Mouse (Mus musculus) ovary, adult 2 months (tissue): Measurements from ENCODE around the gene Rps19. TPM values are rescaled to one million over a fixed set of nuclear protein-coding genes. Genes with fewer than 3 reads are reported as not detected.

Source experiments
- polyA plus RNA-seq: library from polyadenylated mRNA; depleted of rRNA; stranded (reverse); fragments of >200 nt; gene quantifications from 2 replicates; pipeline ENCODE4 v1.2.3, GENCODE M21; 2012; rRNA removed

Gene Rps19
- polyA plus RNA-seq: 750 and 831 TPM in 2 replicates

DNA sequence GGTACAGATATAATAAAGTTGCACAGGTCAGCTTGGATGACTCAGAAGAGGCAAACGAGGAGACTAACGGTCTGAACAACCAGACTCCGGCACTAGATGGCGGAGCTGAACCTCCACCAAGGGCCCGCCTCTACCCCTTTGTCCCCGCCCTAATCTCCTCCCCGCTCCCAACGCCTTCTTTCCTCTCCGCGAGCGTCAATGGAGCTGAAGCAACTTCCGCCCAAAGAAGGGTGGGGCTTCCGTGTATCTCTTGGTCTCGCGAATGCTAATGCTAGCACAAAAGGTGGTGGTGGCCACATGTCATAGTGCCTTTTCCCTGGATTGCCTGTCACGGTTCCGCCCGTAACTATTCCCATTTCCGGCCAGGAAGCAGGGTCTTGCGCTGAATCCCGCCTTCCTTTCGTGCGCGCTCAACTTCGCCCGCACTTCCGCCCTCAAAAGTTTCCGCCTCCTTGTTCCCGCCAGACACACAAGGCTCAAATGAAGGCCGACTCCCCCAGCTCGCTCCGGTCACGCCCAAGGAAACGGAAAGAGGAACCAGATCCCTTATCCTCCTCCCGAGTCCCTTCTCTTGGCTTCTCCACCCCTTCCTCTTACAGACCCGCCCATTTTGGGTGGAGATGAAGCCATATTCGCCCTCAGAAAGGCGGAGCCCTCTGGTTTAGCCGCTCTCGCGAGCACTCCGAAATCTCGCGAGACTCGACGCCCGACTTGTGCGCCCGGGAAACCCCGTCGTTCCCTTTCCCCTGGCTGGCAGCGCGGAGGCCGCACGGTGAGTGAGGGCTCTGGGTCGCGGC, at the start of gene Rps19:
Gene Rps19 (plus strand): TSS at position 476 of the 797 bp plus-strand sequence.

DNA sequence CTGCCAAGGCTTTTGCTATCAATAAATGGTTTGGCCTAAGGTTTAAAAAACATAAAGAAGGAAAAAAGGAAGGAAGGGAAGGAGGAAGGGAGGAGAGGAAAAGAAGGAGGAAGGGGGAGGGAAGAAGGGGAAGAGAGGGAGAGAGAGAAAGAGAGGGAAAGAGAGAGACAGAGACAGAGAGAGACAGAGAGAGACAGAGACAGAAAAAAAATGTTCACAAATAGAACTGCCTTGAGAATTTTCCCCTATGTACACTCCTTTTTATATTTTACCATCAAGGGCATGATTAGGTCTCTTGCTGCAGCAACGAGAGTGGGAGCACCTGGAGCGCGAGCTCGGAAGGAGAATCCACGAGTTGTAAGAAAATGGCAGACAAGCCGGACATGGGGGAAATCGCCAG, 22.3 kb upstream of the Rps19 start, which contains the start of gene Gm9844:
Gene Gm9844 (plus strand): TSS at position 301 of the 400 bp plus-strand sequence.

DNA sequence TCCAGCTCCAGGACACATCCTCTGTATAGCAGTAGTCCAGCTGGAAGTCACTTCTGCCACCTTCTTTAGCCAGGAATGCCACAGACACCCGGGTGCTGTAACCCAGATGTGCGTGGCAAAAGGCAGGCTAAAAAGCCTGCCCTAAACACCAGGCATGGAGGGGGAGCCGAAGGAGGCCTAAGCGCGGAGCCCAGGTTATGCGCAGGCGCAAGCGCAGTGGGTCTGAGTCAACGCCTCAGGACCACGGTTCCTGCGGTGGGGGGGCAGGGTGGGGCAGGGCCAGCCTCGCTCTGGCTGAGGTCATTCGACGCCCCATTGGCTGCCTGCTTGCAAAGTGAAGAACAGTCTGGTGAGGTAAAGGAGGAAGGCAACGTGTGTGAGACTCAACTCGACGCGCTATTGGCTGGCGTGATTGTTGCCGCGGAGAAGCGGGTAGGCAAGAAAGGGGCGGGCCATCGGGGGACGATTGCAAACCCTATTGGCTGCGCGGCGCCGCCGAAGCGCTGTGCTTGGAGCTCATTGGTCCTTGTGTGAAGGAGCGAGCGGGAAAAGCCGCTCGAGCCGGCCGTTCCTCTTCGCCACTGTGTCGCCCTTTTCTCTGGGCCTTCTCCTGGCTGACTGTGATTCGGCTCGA, 14.5 kb upstream of the Rps19 start, which contains the start of the genes Lypd4 and Dmrtc2:
Gene Lypd4 (minus strand): TSS at position 410 of the 634 bp plus-strand sequence.
Gene Dmrtc2 (plus strand): TSS at position 526 of the 634 bp plus-strand sequence.

DNA sequence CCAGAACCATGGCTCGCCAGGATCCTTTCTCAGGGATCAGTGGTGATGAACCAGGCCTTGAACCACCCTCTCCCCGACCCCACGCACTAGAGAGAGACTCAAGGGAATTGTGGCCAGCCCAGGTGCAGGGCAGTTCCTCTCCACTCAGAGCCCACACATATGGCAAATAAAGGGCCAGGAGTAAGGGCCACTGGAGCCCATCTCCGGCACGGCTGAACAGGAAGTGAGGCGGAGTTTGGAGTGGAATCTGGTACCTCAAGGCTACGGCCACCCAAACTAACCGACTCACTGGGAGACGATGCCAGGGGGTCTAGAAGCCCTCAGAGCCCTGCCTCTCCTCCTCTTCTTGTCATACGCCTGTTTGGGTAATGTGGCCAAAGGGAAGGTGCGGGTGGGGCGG, 13.1 kb downstream of the Rps19 start, which contains the start of gene Cd79a:
Gene Cd79a (plus strand): TSS at position 158 of the 400 bp plus-strand sequence.

DNA sequence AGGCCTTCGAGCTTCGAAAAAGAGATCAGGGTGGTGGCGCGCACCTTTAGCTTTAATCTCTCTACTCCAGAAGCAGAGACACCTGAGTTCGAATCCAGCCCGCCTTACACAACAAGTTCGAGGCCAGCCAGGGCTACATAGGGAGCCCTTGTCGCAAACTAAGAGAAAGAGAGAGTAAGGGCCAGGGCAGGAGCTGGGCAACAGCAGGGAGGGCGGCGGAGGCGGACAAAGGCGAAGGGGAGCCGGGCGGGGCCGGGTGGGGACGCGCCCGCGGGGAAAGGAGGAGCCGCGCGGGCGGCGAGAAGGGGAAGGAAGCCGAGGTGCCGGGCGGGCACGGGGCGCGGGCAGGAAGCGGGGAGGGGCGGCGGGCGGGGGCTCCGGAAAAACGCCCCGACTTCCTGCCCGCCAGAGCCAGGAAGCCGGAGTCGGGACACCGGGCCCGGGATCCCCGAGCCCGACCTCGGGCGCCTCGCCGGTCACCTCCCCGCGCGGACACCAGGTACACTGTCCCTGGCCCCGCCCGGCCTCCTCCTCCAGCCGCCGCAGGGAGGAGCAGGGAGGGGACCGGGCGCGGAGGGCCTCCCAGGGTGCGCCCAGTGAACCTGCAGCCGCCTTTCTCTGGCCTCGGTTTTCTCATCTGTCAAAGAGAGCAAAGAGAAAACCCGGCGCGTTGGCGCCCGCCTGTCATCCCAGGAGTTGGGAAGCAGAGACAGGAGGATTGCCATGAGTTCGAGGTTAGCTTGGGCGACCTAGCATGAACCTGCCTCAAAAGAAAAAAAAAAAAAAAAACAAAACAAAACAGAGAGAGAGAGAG, 18.7 kb downstream of the Rps19 start, which contains the start of gene Arhgef1:
Gene Arhgef1 (plus strand): TSS at position 283 of the 814 bp plus-strand sequence.

Other genes with a start within 250 kb of the Rps19 start
- gene Lypd3, start 247.8 kb upstream of the Rps19 start, polyA plus RNA-seq: 3.0 and 3.6 TPM in 2 replicates
- not detected in 2 replicates for gene Tex101, start 207.7 kb upstream of the Rps19 start, polyA plus RNA-seq
- not detected in 2 replicates for gene BC049730, start 175.1 kb upstream of the Rps19 start, polyA plus RNA-seq
- gene Gm4763, start 157.5 kb upstream of the Rps19 start, polyA plus RNA-seq: not detected in 2 replicates
- 3.6 and 5.0 TPM in 2 replicates for gene Cd177, start 124.1 kb upstream of the Rps19 start, polyA plus RNA-seq
- gene Ceacam10, start 107.2 kb upstream of the Rps19 start, polyA plus RNA-seq: 0.25 and 0.35 TPM in 2 replicates
- gene Gm9844, start 22.2 kb upstream of the Rps19 start, polyA plus RNA-seq: 0.84 and 1.3 TPM in 2 replicates
- gene Lypd4, start 14.4 kb upstream of the Rps19 start, polyA plus RNA-seq: not detected in 2 replicates
- not detected in 2 replicates for gene Dmrtc2, start 14.3 kb upstream of the Rps19 start, polyA plus RNA-seq
- 1.5 and 2.0 TPM in 2 replicates for gene Cd79a, start 13.0 kb downstream of the Rps19 start, polyA plus RNA-seq
- gene Arhgef1, start 18.5 kb downstream of the Rps19 start, polyA plus RNA-seq: 299 and 332 TPM in 2 replicates
- gene Gm4881, start 60.1 kb downstream of the Rps19 start, polyA plus RNA-seq: not detected in 2 replicates
- gene Rabac1, start 88.4 kb downstream of the Rps19 start, polyA plus RNA-seq: 770 and 891 TPM in 2 replicates
- gene Atp1a3, start 121.6 kb downstream of the Rps19 start, polyA plus RNA-seq: 18.6 and 25.7 TPM in 2 replicates
- 94.3 and 103 TPM in 2 replicates for gene Grik5, start 188.0 kb downstream of the Rps19 start, polyA plus RNA-seq
- 72.5 and 73.2 TPM in 2 replicates for gene Zfp574, start 188.2 kb downstream of the Rps19 start, polyA plus RNA-seq